Mouse (Mus musculus): ENCODE results near the gene Gsg1. TPM values are rescaled to one million over a fixed set of nuclear protein-coding genes. Genes with fewer than 3 reads are reported as not detected.

Gsg1 gene
- polyA plus RNA-seq, 1 experiment = not detected

GRCm38 (mm10) chr6:135200122-135200957, 53.8 kb downstream of the Gsg1 start:
- TF ChIP-seq GATA1 (IDR thresholded peaks at IDR 0.05; ENCODE audit: low read length) = no peak

GRCm38 (mm10) chr6:135198726-135199125, 55.4 kb downstream of the Gsg1 start:
- no peak for TF ChIP-seq GATA1 (IDR thresholded peaks at IDR 0.05; ENCODE audit: low read length)

- no peak for TF ChIP-seq GATA1 (IDR thresholded peaks at IDR 0.05; ENCODE audit: low read length)
These were observed 56.1 kb downstream of the Gsg1 start, which contains the start of the genes Fam234b and Hebp1 for GRCm38 (mm10) chr6:135197921-135198532. Gene Fam234b, plus strand, starts transcription at chr6:135197977. Gene Hebp1, minus strand, starts transcription at chr6:135198022.

DNA sequence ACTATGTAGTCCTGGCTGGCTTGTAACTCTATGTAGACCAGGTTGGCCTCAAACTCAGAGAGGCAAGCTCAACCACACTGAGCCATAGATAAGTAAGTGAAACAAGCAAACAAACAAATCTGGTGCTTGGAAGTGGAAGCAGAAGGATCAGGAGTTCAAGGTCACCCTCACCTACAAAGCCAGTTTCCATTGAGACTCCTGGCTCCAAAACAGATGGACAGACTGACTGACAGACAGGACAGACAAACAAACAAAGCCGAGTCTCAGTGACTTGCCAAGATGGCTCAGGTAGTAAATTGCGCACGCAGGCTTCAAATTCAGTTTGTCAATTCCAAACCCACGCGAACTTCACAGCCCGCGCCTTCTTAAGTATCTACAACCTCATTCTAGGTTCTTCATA, 56.7 kb downstream of the Gsg1 start:
- TF ChIP-seq GATA1 (IDR thresholded peaks at IDR 0.05; ENCODE audit: low read length) = no peak

- TF ChIP-seq GATA1 (IDR thresholded peaks at IDR 0.05; ENCODE audit: low read length) = no peak
These were observed 57.4 kb downstream of the Gsg1 start for GRCm38 (mm10) chr6:135196707-135197106.

- no peak for TF ChIP-seq GATA1 (IDR thresholded peaks at IDR 0.05; ENCODE audit: low read length)
These were observed 59.2 kb downstream of the Gsg1 start for GRCm38 (mm10) chr6:135194907-135195306.

DNA sequence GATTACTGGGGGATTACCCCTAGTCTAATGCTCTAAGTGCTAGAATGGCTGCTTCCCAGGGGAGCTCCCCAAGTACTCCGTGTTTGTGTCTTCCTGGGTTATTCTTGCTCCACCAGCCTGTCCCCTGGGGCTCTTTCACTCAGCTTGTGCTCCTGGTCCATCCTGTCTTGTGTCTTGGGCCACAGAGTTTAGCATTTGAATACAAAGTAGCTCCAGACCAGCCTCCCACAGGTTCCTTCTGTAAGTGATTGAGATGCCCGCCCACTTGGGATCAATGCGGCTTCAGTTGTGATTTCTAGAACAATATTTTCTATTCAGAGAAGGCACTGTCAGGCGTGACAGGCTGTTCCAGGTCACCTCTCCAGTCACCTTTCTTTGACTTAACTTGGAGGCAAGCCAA, 60.4 kb downstream of the Gsg1 start:
- TF ChIP-seq GATA1 (IDR thresholded peaks at IDR 0.05; ENCODE audit: low read length) = no peak

DNA sequence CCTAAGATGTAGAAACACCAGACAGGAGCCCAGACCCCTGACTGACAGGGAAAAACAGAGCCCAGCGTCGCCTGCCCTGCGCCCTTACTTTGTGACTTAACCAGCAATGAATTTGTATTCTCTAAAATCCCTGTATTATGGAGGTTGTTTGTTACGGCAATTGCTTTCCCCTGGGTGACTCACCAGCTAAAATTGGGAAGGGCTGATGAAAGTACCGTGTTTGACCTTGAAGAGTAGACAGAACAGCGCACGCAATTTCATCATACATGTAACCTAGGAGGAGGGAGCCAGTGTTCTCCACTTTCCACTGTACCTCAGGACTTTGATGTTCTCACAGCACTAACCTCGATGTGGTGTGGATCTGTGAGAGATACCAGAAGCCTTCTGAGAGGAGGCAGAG, 61.2 kb downstream of the Gsg1 start:
- TF ChIP-seq GATA1 (IDR thresholded peaks at IDR 0.05; ENCODE audit: low read length) = no peak

GRCm38 (mm10) chr6:135191906-135192305, 62.2 kb downstream of the Gsg1 start:
- no peak for TF ChIP-seq GATA1 (IDR thresholded peaks at IDR 0.05; ENCODE audit: low read length)

DNA sequence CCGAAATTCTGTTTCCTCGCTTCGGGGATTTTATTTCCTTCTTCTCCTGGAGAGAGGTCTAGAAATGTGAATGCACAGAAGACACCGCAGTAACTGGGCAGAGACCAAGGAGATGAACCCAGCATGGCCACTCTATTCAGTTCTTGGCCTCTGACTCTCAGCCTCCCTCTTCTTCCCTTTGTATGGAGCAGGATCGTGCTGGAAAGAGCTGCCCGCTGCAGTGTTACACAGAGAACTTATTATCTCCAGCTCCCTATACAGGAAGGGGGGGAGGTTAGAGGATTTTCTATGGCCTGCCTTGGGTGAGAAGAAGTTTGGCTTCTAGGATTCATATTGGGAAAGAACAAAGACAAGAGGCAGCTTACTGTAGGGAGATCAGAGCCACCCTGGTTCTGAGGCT, 64.0 kb downstream of the Gsg1 start:
- TF ChIP-seq GATA1 (IDR thresholded peaks at IDR 0.05; ENCODE audit: low read length) = no peak

DNA sequence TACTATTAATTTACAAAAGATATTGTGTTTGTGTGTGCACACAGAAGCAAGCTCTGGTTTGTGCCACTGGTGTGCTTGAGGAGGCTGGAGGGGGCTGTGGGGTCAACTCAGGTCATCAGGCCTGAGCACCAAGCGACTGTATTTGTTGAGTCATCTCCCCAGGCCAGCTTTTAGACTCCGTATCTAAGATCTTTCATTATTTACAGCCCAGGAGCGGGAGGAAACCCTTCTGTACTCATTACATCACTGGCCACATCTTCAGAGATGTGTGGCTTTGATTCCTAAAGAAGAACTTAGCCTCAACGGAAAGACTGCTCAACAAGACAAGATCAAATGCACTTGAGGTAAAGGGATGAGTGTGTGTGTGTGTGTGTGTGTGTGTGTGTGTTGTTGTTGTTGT, 65.5 kb downstream of the Gsg1 start:
- TF ChIP-seq GATA1 (IDR thresholded peaks at IDR 0.05; ENCODE audit: low read length) = no peak

Other genes starting within 250 kb of the Gsg1 start
- 6.4 and 11.6 TPM in 2 replicates for gene Ddx47, start 242.7 kb downstream of the Gsg1 start, polyA plus RNA-seq (2012)
- gene Gprc5a, start 188.7 kb downstream of the Gsg1 start, polyA plus RNA-seq (2012) = not detected in 2 replicates
- not detected in 2 replicates for gene Gprc5d, start 136.1 kb downstream of the Gsg1 start, polyA plus RNA-seq (2012)
- gene Fam234b, start 56.4 kb downstream of the Gsg1 start, polyA plus RNA-seq (2012) = 10.7 and 12.2 TPM in 2 replicates
- gene Hebp1, start 56.3 kb downstream of the Gsg1 start, polyA plus RNA-seq (2012) = 8.2 and 15.9 TPM in 2 replicates
- gene Pbp2, start 56.1 kb upstream of the Gsg1 start, polyA plus RNA-seq (2012) = not detected in 2 replicates
- not detected in 2 replicates for gene Emp1, start 108.2 kb upstream of the Gsg1 start, polyA plus RNA-seq (2012)